Mouse (Mus musculus) ovary, postnatal 10 days (tissue): ENCODE results near the gene Tpt1.

Experiments
- DNase-seq: peaks from one replicate; pipeline ENCODE4 v3.0.0; 2022; ENCODE audit warnings: low spot score

The Tpt1 gene

DNA sequence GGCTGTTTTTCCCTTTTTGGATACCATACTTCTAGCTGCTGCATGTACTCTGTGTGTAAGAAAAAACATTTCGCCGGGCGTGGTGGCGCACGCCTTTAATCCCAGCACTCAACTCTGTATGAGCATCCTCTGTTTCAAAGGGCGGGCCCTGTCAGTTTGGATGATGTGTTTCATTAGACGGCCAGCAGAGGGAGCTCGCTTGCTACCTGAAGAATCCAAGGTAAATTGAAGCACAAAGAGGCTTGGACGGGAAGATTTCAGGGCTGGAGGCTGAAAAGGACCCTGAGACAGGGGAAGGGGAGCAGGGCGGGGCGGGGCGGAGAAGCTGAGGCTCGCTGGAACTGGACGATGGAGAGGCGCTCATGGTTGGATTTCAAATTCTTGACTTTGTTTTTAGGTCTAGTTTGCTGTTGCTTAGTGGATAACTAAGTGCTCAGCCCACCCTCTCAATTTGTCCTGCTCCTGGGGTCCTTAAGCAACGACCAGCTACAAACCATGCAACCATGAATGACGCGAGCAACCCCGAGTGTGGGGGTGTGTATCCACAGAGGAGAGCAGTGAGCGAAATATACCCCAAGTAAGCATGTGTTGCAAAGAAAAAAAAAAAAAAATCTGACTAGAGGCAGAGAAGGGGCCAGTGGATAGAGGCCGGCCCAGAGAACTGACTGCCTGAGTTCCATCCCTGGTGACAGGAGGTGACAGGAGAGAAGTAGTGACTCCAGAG is 31.6 kb downstream of the Tpt1 start:
- DNase-seq = peak; percentile 52

DNA sequence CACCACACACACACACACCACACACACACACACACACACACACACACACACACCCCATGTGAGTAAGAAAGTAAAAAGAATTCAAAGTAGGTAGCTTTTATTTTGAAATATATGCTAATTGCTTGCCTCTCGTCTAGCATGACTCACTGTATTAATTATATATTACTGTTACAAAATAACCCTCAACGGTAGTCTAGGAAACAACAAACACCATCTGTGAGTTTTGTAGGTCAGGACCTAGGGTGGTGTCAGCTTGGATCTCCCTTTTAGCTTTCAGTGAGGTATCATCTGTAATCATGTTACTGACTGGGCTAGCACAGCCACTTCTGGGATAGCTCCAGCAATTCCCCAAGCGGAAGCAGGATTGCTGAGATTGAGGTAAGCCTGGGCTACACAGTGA is 32.4 kb downstream of the Tpt1 start:
- no peak for DNase-seq

DNA sequence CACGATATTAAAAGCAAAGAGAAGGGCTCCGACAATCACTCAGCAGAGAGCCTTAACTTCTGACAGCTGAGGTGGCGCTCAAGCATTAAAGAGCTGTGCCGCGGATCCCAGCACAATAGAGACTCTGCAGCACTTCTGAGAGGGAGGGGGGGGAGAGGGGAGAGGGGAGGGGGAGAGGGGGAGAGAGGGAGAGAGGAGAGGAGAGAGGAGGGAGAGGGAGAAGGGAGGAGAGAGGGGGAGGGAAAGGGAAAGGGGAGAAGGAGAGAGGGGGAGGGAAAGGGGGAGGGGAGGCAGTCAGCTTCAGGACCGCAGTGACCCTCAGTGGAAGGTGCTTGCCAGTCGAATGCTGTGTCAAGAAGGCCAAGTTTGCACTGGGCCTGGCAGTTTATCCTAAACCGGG is 34.1 kb downstream of the Tpt1 start:
- no peak for DNase-seq

- DNase-seq = no peak
These were observed 37.0 kb downstream of the Tpt1 start for GRCm38 (mm10) chr14:75881856-75882255.

DNA sequence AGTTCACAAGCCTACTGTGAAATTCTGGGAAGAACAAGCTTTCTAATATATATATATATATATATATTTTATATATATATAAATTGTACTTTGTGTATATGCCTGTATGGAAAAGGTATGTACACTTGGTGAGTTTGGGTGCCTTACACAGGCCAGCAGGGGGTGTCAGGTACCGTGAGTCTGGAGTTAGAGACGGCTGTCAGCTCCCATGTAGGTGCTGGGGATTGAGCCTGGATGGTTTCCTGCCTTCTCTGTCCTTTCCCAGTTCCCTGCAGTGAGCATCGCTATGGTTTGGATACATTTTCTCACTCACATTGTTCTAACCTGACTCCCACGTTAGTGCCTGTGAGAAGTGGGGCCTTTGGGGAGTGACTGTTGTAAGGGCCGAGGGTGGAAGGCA is 38.4 kb downstream of the Tpt1 start:
- no peak for DNase-seq

- DNase-seq = no peak
These were observed 39.0 kb downstream of the Tpt1 start for GRCm38 (mm10) chr14:75883873-75884272.

DNA sequence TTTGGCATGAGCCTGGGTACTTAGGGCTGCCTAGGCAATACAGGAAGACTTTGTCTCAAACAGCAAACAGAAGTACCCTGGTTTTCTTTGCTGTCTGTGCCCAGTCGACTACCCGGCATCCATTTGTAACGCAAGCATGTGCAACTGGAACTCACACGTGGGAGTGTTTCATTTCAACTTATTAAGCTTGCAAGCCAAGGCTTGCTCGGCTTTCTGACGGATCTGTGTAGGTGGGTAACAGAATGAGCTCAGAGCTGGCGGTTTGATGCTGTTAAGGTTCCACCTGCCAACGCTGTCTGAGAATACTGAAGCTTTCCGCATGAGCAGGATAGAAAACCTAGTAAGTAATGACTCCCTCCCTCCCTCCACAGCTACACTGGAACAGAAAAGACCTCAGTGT is 47.2 kb downstream of the Tpt1 start:
- no peak for DNase-seq
